Mouse (Mus musculus): ENCODE measurements at regions not wholly inside any gene's neighbourhood (a gene's known extent, or its start where the extent isn't known, plus 50 kb on each side); places are given as distances from the start of the nearest gene placed in this dataset.

GRCm38 (mm10) chr16:55442821-55443581 is 145.2 kb upstream of the Zpld1 start:
- no peak for DNase-seq (ENCODE audit: low spot score)

GRCm38 (mm10) chr16:55435139-55435968 is 137.6 kb upstream of the Zpld1 start:
- DNase-seq (ENCODE audit: low spot score): no peak

GRCm38 (mm10) chr16:55421569-55422342 is 124.0 kb upstream of the Zpld1 start:
- no peak for DNase-seq (ENCODE audit: low spot score)

GRCm38 (mm10) chr16:55420876-55421568 is 123.2 kb upstream of the Zpld1 start:
- no peak for DNase-seq (ENCODE audit: low spot score)

- no peak for DNase-seq (ENCODE audit: low spot score)
Measured at GRCm38 (mm10) chr16:55418871-55419270, 121.1 kb upstream of the Zpld1 start.

- DNase-seq (ENCODE audit: low spot score): no peak
Measured at GRCm38 (mm10) chr16:55400818-55401217, 103.0 kb upstream of the Zpld1 start.

- no peak for DNase-seq (ENCODE audit: low spot score)
Measured at GRCm38 (mm10) chr16:55394864-55395263, 97.1 kb upstream of the Zpld1 start.

- DNase-seq (ENCODE audit: low spot score): no peak
Measured at GRCm38 (mm10) chr16:55390400-55390799, 92.6 kb upstream of the Zpld1 start.

- no peak for DNase-seq (ENCODE audit: low spot score)
Measured at GRCm38 (mm10) chr16:55379996-55380395, 82.2 kb upstream of the Zpld1 start.

- DNase-seq (ENCODE audit: low spot score): no peak
Measured at GRCm38 (mm10) chr16:55379189-55379588, 81.4 kb upstream of the Zpld1 start.

- DNase-seq (ENCODE audit: low spot score): no peak
Measured at GRCm38 (mm10) chr16:55378701-55379100, 80.9 kb upstream of the Zpld1 start.

- no peak for DNase-seq (ENCODE audit: low spot score)
Measured at GRCm38 (mm10) chr16:55375922-55376321, 78.1 kb upstream of the Zpld1 start.

GRCm38 (mm10) chr16:55357686-55358085 is 59.9 kb upstream of the Zpld1 start:
- DNase-seq (ENCODE audit: low spot score): no peak

- DNase-seq (ENCODE audit: low spot score): no peak
Measured at GRCm38 (mm10) chr16:55356097-55356496, 58.3 kb upstream of the Zpld1 start.
